Mouse (Mus musculus) kidney, postnatal 10 days (tissue): ENCODE data around the gene Ubtd1.

ENCODE experiments used
- DNase-seq: peaks from one replicate; pipeline ENCODE4 v3.0.0; 2021; ENCODE audit warnings: mixed read lengths

The Ubtd1 gene

GRCm38 (mm10) chr19:42031112-42031511 is 49.5 kb downstream of the Ubtd1 start:
- DNase-seq, result no peak

- DNase-seq, result no peak
Measured at GRCm38 (mm10) chr19:42033611-42034010, 52.0 kb downstream of the Ubtd1 start.

GRCm38 (mm10) chr19:42034146-42034775 is 52.7 kb downstream of the Ubtd1 start:
- no peak for DNase-seq

GRCm38 (mm10) chr19:42034881-42035455 is 53.4 kb downstream of the Ubtd1 start:
- no peak for DNase-seq

- peak; percentile 93 for DNase-seq
Measured at GRCm38 (mm10) chr19:42035456-42036248, 54.1 kb downstream of the Ubtd1 start, which contains the start of gene Ankrd2. Ankrd2 (plus strand) TSS chr19:42036000.

- DNase-seq, result no peak
Measured at GRCm38 (mm10) chr19:42036357-42036756, 54.8 kb downstream of the Ubtd1 start.

- no peak for DNase-seq
Measured at GRCm38 (mm10) chr19:42037167-42037702, 55.7 kb downstream of the Ubtd1 start.

GRCm38 (mm10) chr19:42038310-42038709 is 56.7 kb downstream of the Ubtd1 start:
- DNase-seq, result no peak

GRCm38 (mm10) chr19:42043988-42044387 is 62.4 kb downstream of the Ubtd1 start:
- DNase-seq, result no peak

- peak; percentile 92 for DNase-seq
Measured at GRCm38 (mm10) chr19:42045269-42046102, 63.9 kb downstream of the Ubtd1 start, which contains the start of gene Hoga1. Hoga1 (plus strand) TSS chr19:42045610.

GRCm38 (mm10) chr19:42050251-42050650 is 68.7 kb downstream of the Ubtd1 start:
- no peak for DNase-seq

- no peak for DNase-seq
Measured at GRCm38 (mm10) chr19:42051351-42051750, 69.8 kb downstream of the Ubtd1 start.

GRCm38 (mm10) chr19:42051948-42052347 is 70.4 kb downstream of the Ubtd1 start, which contains the start of gene 4933411K16Rik:
4933411K16Rik (plus strand) TSS chr19:42052248.
- DNase-seq, result no peak

- DNase-seq, result peak; percentile 87
Measured at GRCm38 (mm10) chr19:42054255-42054654, 72.7 kb downstream of the Ubtd1 start.

- DNase-seq, result peak; percentile 82
Measured at GRCm38 (mm10) chr19:42055881-42056280, 74.3 kb downstream of the Ubtd1 start.

- DNase-seq, result no peak
Measured at GRCm38 (mm10) chr19:42056719-42057409, 75.3 kb downstream of the Ubtd1 start.

GRCm38 (mm10) chr19:42058426-42058825 is 76.9 kb downstream of the Ubtd1 start:
- no peak for DNase-seq

GRCm38 (mm10) chr19:42061443-42061842 is 79.9 kb downstream of the Ubtd1 start:
- no peak for DNase-seq

GRCm38 (mm10) chr19:42068441-42069240 is 87.1 kb downstream of the Ubtd1 start:
- no peak for DNase-seq

GRCm38 (mm10) chr19:42069241-42069525 is 87.6 kb downstream of the Ubtd1 start:
- DNase-seq, result peak; percentile 62

- peak; percentile 27 for DNase-seq
Measured at GRCm38 (mm10) chr19:42071221-42071620, 89.7 kb downstream of the Ubtd1 start.
